Mouse (Mus musculus) embryonic facial prominence, embryonic 13.5 days (tissue): ENCODE data around the gene Lysmd2. TPM values are rescaled to one million over a fixed set of nuclear protein-coding genes. Genes with fewer than 3 reads are reported as not detected.
A peak's percentile ranks its signal among the peaks of the same experiment; 100 is the strongest.
"Not testable (repeated sequence)": the region's sequence is repeated elsewhere in the genome, so short reads cannot be mapped to it uniquely, and the experiment has no call there.

Source experiments
- ATAC-seq: fragments of 200-750 bp; cut with Nextera tagmentation; 2 replicates; pipeline ENCODE4 v1.8.0; 2017; ENCODE audit warnings: low read depth; ENCODE audit not compliant: insufficient number of reproducible peaks, insufficient read depth, low FRiP score, low TSS enrichment
- H3K27ac ChIP-seq: fragments of 300-500 bp; sonication (generic); 2 replicates; pipeline ENCODE4 v1.5.1; 2015; ENCODE audit warnings: moderate library complexity, mild to moderate bottlenecking, inconsistent platforms
- H3K27me3 ChIP-seq: fragments of 300-500 bp; sonication (generic); 2 replicates; pipeline ENCODE4 v1.6.1; 2015; ENCODE audit warnings: mild to moderate bottlenecking, inconsistent platforms
- H3K36me3 ChIP-seq: fragments of 300-500 bp; sonication (generic); 2 replicates; pipeline ENCODE4 v1.6.1; 2015; ENCODE audit warnings: mild to moderate bottlenecking, inconsistent platforms
- H3K4me1 ChIP-seq: fragments of 300-500 bp; sonication (generic); 2 replicates; pipeline ENCODE4 v1.6.1; 2015; ENCODE audit warnings: inconsistent platforms
- H3K4me2 ChIP-seq: fragments of 300-500 bp; sonication (generic); 2 replicates; pipeline ENCODE4 v1.6.1; 2015; ENCODE audit warnings: moderate library complexity, mild to moderate bottlenecking, inconsistent platforms
- H3K4me3 ChIP-seq: fragments of 300-500 bp; sonication (generic); 2 replicates; pipeline ENCODE4 v1.5.1; 2015; ENCODE audit warnings: mild to moderate bottlenecking, inconsistent platforms
- H3K9ac ChIP-seq: fragments of 300-500 bp; sonication (generic); 2 replicates; pipeline ENCODE4 v1.6.1; 2015; ENCODE audit warnings: mild to moderate bottlenecking, inconsistent platforms
- H3K9me3 ChIP-seq: fragments of 300-500 bp; sonication (generic); 2 replicates; pipeline ENCODE4 v1.6.1; 2016; ENCODE audit warnings: inconsistent platforms
- WGBS: fragments of 180-500 bp; shearing (Covaris S2); methylation state at CpG from one replicate; pipeline ENCODE4 v1.1.7; 2015; ENCODE audit warnings: mixed read lengths; 5-methylcytosine and 5-hydroxymethylcytosine counted together
- polyA plus RNA-seq: library from polyadenylated mRNA; unstranded; fragments of >200 nt; fragmentation: Nextera tagmentation; extraction: Ambion mirVana; gene quantifications from 2 replicates; pipeline ENCODE4 v1.2.1, GENCODE M21; 2015

The Lysmd2 gene
- polyA plus RNA-seq, 1 experiment from 2014 or later = 32.8 TPM

GRCm38 (mm10) chr9:75607496-75607895, 18.0 kb upstream of the Lysmd2 start:
- H3K27me3 ChIP-seq = peaks cover 7% of the 10 kb centered on the region; the same call in 1 of the 2 replicates
- no peak overlapping the region for H3K9ac ChIP-seq
- no peak for ATAC-seq
- H3K4me1 ChIP-seq = peaks cover 3% of the 10 kb centered on the region; the same call in 1 of the 2 replicates
- H3K27ac ChIP-seq = no peak overlapping the region
- H3K9me3 ChIP-seq = no peaks in the 10 kb centered on the region
- no peak overlapping the region for H3K4me2 ChIP-seq
- H3K36me3 ChIP-seq = no peaks in the 10 kb centered on the region
- 91% methylated on average over 4 of the region's 4 CpGs for WGBS
- no peak overlapping the region for H3K4me3 ChIP-seq

GRCm38 (mm10) chr9:75609505-75609904, 16.0 kb upstream of the Lysmd2 start:
- Histone ChIP-seq H3K9ac (no peak overlapping the region), H3K4me3 (no peak overlapping the region), H3K36me3 (no peaks in the 10 kb centered on the region), H3K9me3 (no peaks in the 10 kb centered on the region), H3K27me3 (peaks cover 7% of the 10 kb centered on the region; the same call in 1 of the 2 replicates), H3K27ac (no peak overlapping the region), H3K4me1 (peaks cover 3% of the 10 kb centered on the region; the same call in 1 of the 2 replicates), H3K4me2 (no peak overlapping the region; the same call in 1 of the 2 replicates)
- no peak for ATAC-seq
- WGBS = 62% methylated on average over 1 of the region's 1 CpGs

- H3K4me1 ChIP-seq = peaks cover 3% of the 10 kb centered on the region; the same call in 1 of the 2 replicates
- no peaks in the 10 kb centered on the region for H3K9me3 ChIP-seq
- H3K27ac ChIP-seq = no peak overlapping the region
- H3K36me3 ChIP-seq = no peaks in the 10 kb centered on the region
- H3K27me3 ChIP-seq = peaks cover 7% of the 10 kb centered on the region; the same call in 1 of the 2 replicates
- H3K4me2 ChIP-seq = peak overlapping the region; percentile 97
- H3K4me3 ChIP-seq = peak overlapping the region; percentile 69
- WGBS = 13% methylated on average over 16 of the region's 16 CpGs
- peak overlapping the region; percentile 40; the same call in 1 of the 2 replicates for H3K9ac ChIP-seq
- ATAC-seq = no peak
Measured at GRCm38 (mm10) chr9:75609965-75610364, 15.6 kb upstream of the Lysmd2 start.

GRCm38 (mm10) chr9:75610571-75611493, 14.7 kb upstream of the Lysmd2 start, which contains the start of gene Tmod2:
Gene Tmod2, minus strand, starts transcription at chr9:75611325.
- peaks cover 3% of the 10 kb centered on the region; the same call in 1 of the 2 replicates for H3K4me1 ChIP-seq
- peak; percentile 84 for ATAC-seq
- H3K27me3 ChIP-seq = peaks cover 7% of the 10 kb centered on the region; the same call in 1 of the 2 replicates
- H3K9me3 ChIP-seq = no peaks in the 10 kb centered on the region
- peak within 1 kb of the TSS; percentile 69 for H3K4me3 ChIP-seq
- peak within 1 kb of the TSS; percentile 97 for H3K4me2 ChIP-seq
- no peak within 1 kb of the TSS for H3K27ac ChIP-seq
- no peaks in the 10 kb centered on the region for H3K36me3 ChIP-seq
- WGBS = under 1% methylated on average over 74 of the region's 74 CpGs
- H3K9ac ChIP-seq = peak within 1 kb of the TSS; percentile 74

- Histone ChIP-seq H3K4me2 (no peak overlapping the region), H3K9me3 (no peaks in the 10 kb centered on the region), H3K36me3 (no peaks in the 10 kb centered on the region), H3K4me3 (no peak overlapping the region), H3K9ac (no peak overlapping the region), H3K4me1 (no peaks in the 10 kb centered on the region), H3K27ac (no peak overlapping the region), H3K27me3 (no peaks in the 10 kb centered on the region)
- WGBS = 69% methylated on average over 3 of the region's 3 CpGs
- no peak for ATAC-seq
Measured at GRCm38 (mm10) chr9:75616560-75616959, 9.0 kb upstream of the Lysmd2 start.

GRCm38 (mm10) chr9:75618836-75619400, 6.6 kb upstream of the Lysmd2 start:
- Histone ChIP-seq H3K9me3 (no peaks in the 10 kb centered on the region), H3K4me3 (no peak overlapping the region), H3K9ac (no peak overlapping the region), H3K36me3 (no peaks in the 10 kb centered on the region), H3K4me2 (no peak overlapping the region), H3K27ac (no peak overlapping the region), H3K27me3 (no peaks in the 10 kb centered on the region), H3K4me1 (no peaks in the 10 kb centered on the region)
- 0 out of 2 replicates have a peak, but pooled peaks have one; percentile 20 for ATAC-seq
- WGBS = 82% methylated on average over 6 of the region's 6 CpGs

GRCm38 (mm10) chr9:75619761-75620160, 5.8 kb upstream of the Lysmd2 start:
- not testable (repeated sequence) for H3K27me3 ChIP-seq, H3K9ac ChIP-seq, H3K9me3 ChIP-seq, H3K4me2 ChIP-seq, H3K4me1 ChIP-seq, ATAC-seq, H3K4me3 ChIP-seq, H3K36me3 ChIP-seq, H3K27ac ChIP-seq
- 93% methylated on average over 2 of the region's 2 CpGs for WGBS

- Histone ChIP-seq H3K4me2 (no peak overlapping the region), H3K9ac (no peak overlapping the region), H3K4me1 (peaks cover 8% of the 10 kb centered on the region; the same call in 1 of the 2 replicates), H3K9me3 (no peaks in the 10 kb centered on the region), H3K4me3 (no peak overlapping the region), H3K27me3 (no peaks in the 10 kb centered on the region), H3K27ac (no peak overlapping the region), H3K36me3 (no peaks in the 10 kb centered on the region)
- no peak for ATAC-seq
- WGBS = 81% methylated on average over 3 of the region's 3 CpGs
Measured at GRCm38 (mm10) chr9:75621428-75621827, 4.1 kb upstream of the Lysmd2 start.

GRCm38 (mm10) chr9:75624983-75625555, 472 bp upstream of the Lysmd2 start:
- no peaks in the 10 kb centered on the region for H3K27me3 ChIP-seq
- peak overlapping the region; percentile 84 for H3K4me2 ChIP-seq
- ATAC-seq = peak; percentile 62
- H3K9ac ChIP-seq = peak overlapping the region; percentile 94
- H3K4me1 ChIP-seq = peaks cover 17% of the 10 kb centered on the region; the same call in 1 of the 2 replicates
- H3K9me3 ChIP-seq = no peaks in the 10 kb centered on the region
- 14% methylated on average over 18 of the region's 18 CpGs for WGBS
- H3K27ac ChIP-seq = peak overlapping the region; percentile 92
- peak overlapping the region; percentile 79 for H3K4me3 ChIP-seq
- H3K36me3 ChIP-seq = no peaks in the 10 kb centered on the region

- H3K36me3 ChIP-seq = no peaks in the 10 kb centered on the region
- WGBS = under 1% methylated on average over 14 of the region's 14 CpGs
- peak overlapping the region; percentile 79 for H3K4me3 ChIP-seq
- peak overlapping the region; percentile 94 for H3K9ac ChIP-seq
- H3K4me2 ChIP-seq = peak overlapping the region; percentile 84
- no peak for ATAC-seq
- H3K9me3 ChIP-seq = no peaks in the 10 kb centered on the region
- H3K4me1 ChIP-seq = peaks cover 24% of the 10 kb centered on the region
- H3K27me3 ChIP-seq = no peaks in the 10 kb centered on the region
- peak overlapping the region; percentile 92 for H3K27ac ChIP-seq
Measured at GRCm38 (mm10) chr9:75626308-75626604, 715 bp downstream of the Lysmd2 start.

- no peak overlapping the region; the same call in 1 of the 2 replicates for H3K27ac ChIP-seq
- no peaks in the 10 kb centered on the region for H3K9me3 ChIP-seq
- ATAC-seq = no peak
- H3K36me3 ChIP-seq = no peaks in the 10 kb centered on the region
- no peak overlapping the region for H3K4me2 ChIP-seq
- H3K9ac ChIP-seq = no peak overlapping the region
- WGBS = 76% methylated on average over 8 of the region's 8 CpGs
- peaks cover 30% of the 10 kb centered on the region for H3K4me1 ChIP-seq
- H3K27me3 ChIP-seq = no peaks in the 10 kb centered on the region
- H3K4me3 ChIP-seq = no peak overlapping the region
Measured at GRCm38 (mm10) chr9:75630823-75631454, 5.4 kb downstream of the Lysmd2 start.
